13 mouse cellular contexts compared by ENCODE assay signal in genomic region chr5:139051276-139051675, GRCm38 (mm10). TPM values are rescaled to one million over a fixed set of nuclear protein-coding genes. Genes with fewer than 3 reads are reported as not detected.
DNase-seq lines count a peak whose midpoint lies in the region; ATAC-seq lines count a peak whose summit lies in the region.
"Had no signal": no experiment of that assay in that cellular context is flagged by ENCODE, and none has a peak within 500 bp of the region (broad histone marks: within the 10 kb centered on the region; RNA-seq: fewer than 3 reads in every experiment).

No protein-coding gene starts in this region.

- H3K27ac ChIP-seq in midbrain, embryonic 13.5 days, result 0 out of 2 replicates have a peak overlapping the region, but pooled peaks have one; percentile 32
- no peak overlapping the region for H3K27ac ChIP-seq in midbrain, embryonic 10.5 days (replicated peaks)
- 0 out of 2 replicates have a peak overlapping the region, but pooled peaks have one; percentile 8 for H3K27ac ChIP-seq in hindbrain, embryonic 16.5 days (ENCODE audit: low read depth, low read length)
- H3K27ac ChIP-seq: heart, embryonic 15.5 days had no signal

- no peaks in the 10 kb centered on the region for H3K9me3 ChIP-seq in midbrain, embryonic 13.5 days
- no peaks in the 10 kb centered on the region for H3K9me3 ChIP-seq in midbrain, embryonic 10.5 days (replicated peaks)
- H3K9me3 ChIP-seq in hindbrain, embryonic 16.5 days (ENCODE audit: control insufficient read depth, low read length), result no peaks in the 10 kb centered on the region
- H3K9me3 ChIP-seq: heart, embryonic 15.5 days had no signal

- H3K36me3 ChIP-seq in midbrain, embryonic 13.5 days, result peaks cover 21% of the 10 kb centered on the region
- H3K36me3 ChIP-seq in midbrain, embryonic 10.5 days, result no peaks in the 10 kb centered on the region
- peaks cover 13% of the 10 kb centered on the region for H3K36me3 ChIP-seq in hindbrain, embryonic 16.5 days (ENCODE audit: control insufficient read depth, insufficient read depth, low read length)
- H3K36me3 ChIP-seq: heart, embryonic 15.5 days had no signal

- no peak overlapping the region for H3K4me3 ChIP-seq in midbrain, embryonic 13.5 days (replicated peaks)
- H3K4me3 ChIP-seq in midbrain, embryonic 10.5 days, result no peak overlapping the region
- no peak overlapping the region for H3K4me3 ChIP-seq in hindbrain, embryonic 16.5 days (ENCODE audit: low read length)
- H3K4me3 ChIP-seq: heart, embryonic 15.5 days had no signal

- 81% methylated on average over 18 of the region's 18 CpGs for WGBS in midbrain, embryonic 13.5 days
- 93% methylated on average over 18 of the region's 18 CpGs for WGBS in midbrain, embryonic 10.5 days
- 60% methylated on average over 18 of the region's 18 CpGs for WGBS in hindbrain, embryonic 16.5 days

- no peaks in the 10 kb centered on the region for H3K27me3 ChIP-seq in midbrain, embryonic 13.5 days
- H3K27me3 ChIP-seq in midbrain, embryonic 10.5 days (ENCODE audit: low read depth, poor library complexity, severe bottlenecking), result no peaks in the 10 kb centered on the region
- no peaks in the 10 kb centered on the region for H3K27me3 ChIP-seq in hindbrain, embryonic 16.5 days (replicated peaks; ENCODE audit: control insufficient read depth, insufficient read depth, low read length)
- H3K27me3 ChIP-seq: heart, embryonic 15.5 days had no signal

- peak; percentile 75 for ATAC-seq in midbrain, embryonic 13.5 days
- ATAC-seq in hindbrain, embryonic 16.5 days, result peak; percentile 84
- no peak for ATAC-seq in megakaryocyte, adult 5-6 weeks (ENCODE audit: poor library complexity, severe bottlenecking)
- ATAC-seq: CD4-positive, CD25-positive, alpha-beta regulatory T cell, adult 4 months had no signal

- H3K4me2 ChIP-seq in midbrain, embryonic 13.5 days (replicated peaks), result no peak overlapping the region
- H3K4me2 ChIP-seq in hindbrain, embryonic 16.5 days (ENCODE audit: low read length), result no peak overlapping the region
- H3K4me2 ChIP-seq: heart, embryonic 15.5 days had no signal

- intact Hi-C loops in heart, postnatal 14 days (cut with DNase I), result no loop called here

- DNase-seq in midbrain, embryonic 10.5 days (ENCODE audit: low spot score), result no peak
- DNase-seq in left cerebral cortex, adult 9 months (ENCODE audit: low spot score in 2 of 2), result peak; percentile 39 to 72
- DNase-seq in right cerebral cortex, postnatal 4 days, result peak; percentile 46
- DNase-seq in heart, postnatal 14 days, result no peak
- no peak for DNase-seq in urinary bladder, postnatal 14 days (ENCODE audit: low spot score)
- DNase-seq: gastrocnemius, postnatal 10 days; kidney, postnatal 14 days; retina, postnatal 1 day had no signal

- no peak overlapping the region for H3K9ac ChIP-seq in midbrain, embryonic 13.5 days (replicated peaks)
- H3K9ac ChIP-seq in hindbrain, embryonic 16.5 days (ENCODE audit: low read depth, low read length), result no peak overlapping the region
- H3K9ac ChIP-seq: heart, embryonic 15.5 days had no signal

- peaks cover 14% of the 10 kb centered on the region for H3K4me1 ChIP-seq in midbrain, embryonic 13.5 days (replicated peaks)
- H3K4me1 ChIP-seq in midbrain, embryonic 10.5 days, result peaks cover 9% of the 10 kb centered on the region; the same call in 1 of the 2 replicates
- H3K4me1 ChIP-seq in hindbrain, embryonic 16.5 days (ENCODE audit: control insufficient read depth, insufficient read depth, low read depth, low read length), result peaks cover 6% of the 10 kb centered on the region

RNA-seq across cellular contexts. Expression of gene Pdgfa, which starts 54.1 kb away (rescaled TPM):
- polyA plus RNA-seq in midbrain, embryonic 13.5 days (2015; fragmentation: Nextera tagmentation; extraction: Ambion mirVana), result 7.5 and 8.3 TPM in 2 replicates
- polyA plus RNA-seq in midbrain, embryonic 10.5 days (2016; fragmentation: Nextera tagmentation; extraction: Ambion mirVana), result 4.8 and 6.8 TPM in 2 replicates
- 26.2 and 33.4 TPM in 2 replicates for polyA plus RNA-seq in hindbrain, embryonic 16.5 days (2015; fragmentation: Nextera tagmentation; extraction: Ambion mirVana)
- 10 to 100 TPM; 25.6 to 27.9 TPM for total RNA-seq in heart, postnatal 14 days (2021)
- 0.13 and 0.75 TPM in 2 replicates for total RNA-seq in megakaryocyte, adult 5-6 weeks (2015)
- 0.07 and 0.12 TPM in 2 replicates for total RNA-seq in megakaryocyte, adult 5-6 weeks (2017)
- polyA plus RNA-seq: CD4-positive, CD25-positive, alpha-beta regulatory T cell, adult 4 months had no signal

Comparison
In these comparisons a context has a peak if more than half of its experiments do, and no peak if none do; other contexts are left out.
1. DNase-seq: peak in left cerebral cortex, adult 9 months (2 of 2) and right cerebral cortex, postnatal 4 days (single experiment); none in midbrain, embryonic 10.5 days (single experiment), heart, postnatal 14 days (0 of 2) and urinary bladder, postnatal 14 days (single experiment).